Mouse (Mus musculus): ENCODE measurements around the gene Plekha6.

Plekha6 gene

DNA sequence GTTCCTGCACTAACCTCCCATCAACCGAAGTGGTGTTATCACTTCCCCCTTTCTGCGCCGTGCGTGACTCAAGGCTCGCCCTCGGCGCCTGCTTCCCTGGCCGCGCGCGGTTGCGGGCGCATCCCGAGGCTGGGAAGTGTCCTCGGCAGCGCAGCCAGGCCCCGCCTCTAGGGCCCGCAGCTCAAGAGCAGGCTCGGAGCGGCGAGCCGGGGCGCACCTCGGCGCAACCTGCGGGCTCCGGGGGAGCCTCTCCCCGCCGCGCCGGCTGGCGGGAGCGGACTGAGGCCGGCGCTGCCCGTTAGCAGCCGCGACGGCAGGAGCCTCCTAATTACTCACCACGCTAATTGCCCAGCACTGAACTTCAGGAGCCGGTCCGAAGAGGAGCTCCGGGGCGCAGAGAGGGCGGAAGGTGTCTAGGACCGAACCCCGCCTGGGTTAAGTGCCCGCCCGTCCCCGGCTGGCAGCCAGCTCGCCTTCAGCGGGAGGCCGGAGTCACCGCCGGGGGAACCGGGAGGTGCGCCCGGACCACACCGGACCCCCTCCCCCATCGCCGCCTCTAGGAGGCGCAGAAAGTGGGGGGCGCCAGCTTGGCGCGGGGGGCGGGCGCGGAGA lies at the start of gene Plekha6:
TSS of gene Plekha6 (plus strand) at position 391 of the 612 bp plus-strand sequence.
- DNase-seq (ENCODE audit: low spot score in 2 of 2), result no peak

DNA sequence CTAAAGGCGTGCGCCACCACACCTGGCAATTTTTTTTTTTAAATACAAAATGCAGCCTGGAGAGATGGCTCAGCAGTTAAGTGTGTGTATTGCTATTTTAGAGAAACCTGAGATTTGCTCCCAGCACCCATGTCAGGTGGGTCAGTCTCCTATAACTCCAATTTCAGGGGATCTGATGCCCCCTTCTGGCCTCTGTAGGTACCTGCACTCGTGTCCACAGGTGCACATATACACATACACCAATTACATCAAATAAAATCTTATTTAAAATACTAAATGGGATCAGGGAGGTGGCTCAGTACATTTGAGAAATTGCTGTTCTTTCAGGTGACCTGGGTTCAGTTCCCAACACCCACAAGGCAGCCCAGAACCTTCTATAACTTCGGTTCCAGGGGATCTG lies 47.9 kb upstream of the Plekha6 start:
- no peak for DNase-seq (ENCODE audit: low spot score in 2 of 2)

DNA sequence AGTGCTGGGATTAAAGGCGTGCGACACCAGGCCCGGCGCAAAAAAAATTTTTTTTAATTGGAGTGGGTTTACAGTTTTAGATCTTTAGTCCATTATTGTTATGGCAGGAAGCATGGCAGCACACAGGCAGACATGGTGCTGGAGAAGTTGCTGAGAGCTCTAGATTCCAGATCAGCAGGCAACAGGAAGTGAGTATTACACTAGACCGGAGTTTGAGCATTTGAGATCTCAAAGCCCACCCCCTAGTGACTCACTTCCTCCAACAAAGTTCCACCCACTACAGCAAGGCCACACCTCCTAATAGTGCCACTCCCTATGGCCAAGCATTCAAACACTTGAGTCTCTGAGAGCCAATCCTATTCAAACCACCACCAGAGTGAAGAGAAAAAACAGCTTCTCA lies 45.9 kb upstream of the Plekha6 start:
- DNase-seq (ENCODE audit: low spot score in 2 of 2), result no peak

DNA sequence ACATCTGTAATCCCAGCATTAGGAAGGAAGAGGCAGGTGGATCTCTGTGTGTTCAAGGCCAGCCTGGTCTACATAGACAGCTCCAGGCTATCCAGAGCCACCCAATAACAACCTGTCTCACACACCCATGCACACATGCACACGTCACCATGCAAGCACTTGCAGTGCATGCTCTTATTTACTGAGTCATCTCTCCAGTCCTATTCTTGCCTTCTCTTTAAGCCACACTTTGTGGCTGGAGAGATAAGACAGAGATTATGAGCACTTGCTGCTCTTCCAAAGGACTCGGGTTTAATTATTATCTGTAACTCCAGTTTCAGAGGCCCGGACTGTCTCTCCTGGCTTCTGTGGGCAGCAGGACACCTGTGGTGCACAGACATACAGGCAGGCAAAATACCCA lies 45.2 kb upstream of the Plekha6 start:
- DNase-seq (ENCODE audit: low spot score in 2 of 2), result no peak

GRCm38 (mm10) chr1:133119931-133120712 lies 43.9 kb upstream of the Plekha6 start:
- no peak for DNase-seq (ENCODE audit: low spot score in 2 of 2)

DNA sequence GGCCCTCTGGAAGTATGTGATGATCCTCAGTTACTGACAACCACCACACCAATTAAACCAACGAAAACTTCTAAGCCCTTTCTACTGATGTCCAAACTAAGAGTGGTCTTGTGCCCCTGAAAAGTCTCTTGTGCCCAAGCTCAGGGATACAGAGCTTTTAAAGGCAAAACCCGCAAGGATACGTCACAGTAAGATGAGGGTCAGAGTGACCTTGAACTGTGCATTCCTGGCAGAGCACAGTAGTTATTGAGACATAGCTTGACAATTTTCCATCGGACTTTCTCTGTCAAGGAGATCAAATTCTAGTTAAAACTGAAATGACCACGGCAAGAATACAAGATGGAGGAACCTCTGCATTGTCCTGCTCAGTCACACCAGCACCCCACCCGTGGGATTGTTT lies 42.8 kb upstream of the Plekha6 start:
- no peak for DNase-seq (ENCODE audit: low spot score in 2 of 2)

- DNase-seq (ENCODE audit: low spot score in 2 of 2), result no peak
Measured at GRCm38 (mm10) chr1:133124137-133124536, 39.9 kb upstream of the Plekha6 start.

DNA sequence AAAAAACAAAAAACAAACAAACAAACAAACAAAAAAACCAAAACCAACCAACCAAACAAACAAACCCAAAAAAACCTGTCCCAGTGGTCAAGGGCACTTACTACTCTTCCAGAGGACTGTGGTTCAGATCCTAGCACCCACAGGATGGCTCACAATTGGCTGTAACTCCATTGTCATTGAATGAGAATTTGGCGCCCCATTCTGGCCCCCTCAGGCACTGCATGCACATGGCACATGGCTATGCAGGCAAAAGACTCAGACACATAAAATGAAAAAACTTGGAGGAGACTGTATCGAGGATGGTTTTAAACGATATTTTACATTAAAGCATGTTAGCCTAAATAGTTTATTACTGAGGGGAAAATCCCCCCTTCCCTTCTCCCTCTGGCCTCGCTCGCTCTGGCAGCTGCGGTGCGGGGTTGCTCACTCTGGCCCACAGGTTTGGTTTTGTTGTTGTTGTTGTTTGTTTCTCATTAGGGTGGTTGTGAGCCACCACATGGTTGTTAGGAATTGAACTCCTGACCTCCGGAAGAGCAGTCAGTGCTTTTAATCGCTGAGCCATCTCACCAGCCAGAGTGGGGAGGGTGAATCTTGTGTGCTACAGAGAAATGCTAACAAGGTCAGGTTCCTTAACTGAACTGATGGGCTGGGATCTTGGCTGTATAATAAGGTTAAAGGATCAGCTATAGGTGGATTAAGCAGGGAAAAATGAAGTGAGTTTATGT lies 38.2 kb upstream of the Plekha6 start:
- no peak for DNase-seq (ENCODE audit: low spot score in 2 of 2)

DNA sequence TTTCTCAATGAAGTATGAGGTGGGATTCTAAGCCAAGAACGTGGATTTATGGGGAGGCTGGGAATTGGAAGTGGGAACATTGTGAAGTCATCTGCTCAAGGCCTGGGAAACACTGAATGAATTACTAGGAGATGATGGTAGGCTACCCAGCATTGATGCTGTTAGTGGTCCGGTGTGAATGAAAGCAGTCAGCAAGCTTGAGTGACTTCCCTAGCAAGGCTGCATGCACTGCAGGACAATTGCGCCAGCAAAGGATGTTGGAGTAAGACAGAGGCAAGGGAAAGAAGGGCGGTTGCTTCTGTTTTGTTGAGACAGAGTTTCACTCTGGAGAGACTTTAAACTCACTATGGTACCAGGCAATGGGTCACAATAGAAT lies 37.7 kb upstream of the Plekha6 start:
- DNase-seq (ENCODE audit: low spot score in 2 of 2), result no peak

GRCm38 (mm10) chr1:133127328-133127727 lies 36.7 kb upstream of the Plekha6 start:
- no peak for DNase-seq (ENCODE audit: low spot score in 2 of 2)

- DNase-seq (ENCODE audit: low spot score in 2 of 2), result peak in 1 of 2 experiments; percentile 41
Measured at GRCm38 (mm10) chr1:133129471-133130221, 34.4 kb upstream of the Plekha6 start.

- peak; percentile 99 for DNase-seq (ENCODE audit: low spot score in 2 of 2)
Measured at GRCm38 (mm10) chr1:133130638-133131560, 33.1 kb upstream of the Plekha6 start, which contains the start of gene Ppp1r15b. Ppp1r15b (plus strand) TSS chr1:133131143.

GRCm38 (mm10) chr1:133131561-133131905 lies 32.5 kb upstream of the Plekha6 start:
- no peak for DNase-seq (ENCODE audit: low spot score in 2 of 2)

DNA sequence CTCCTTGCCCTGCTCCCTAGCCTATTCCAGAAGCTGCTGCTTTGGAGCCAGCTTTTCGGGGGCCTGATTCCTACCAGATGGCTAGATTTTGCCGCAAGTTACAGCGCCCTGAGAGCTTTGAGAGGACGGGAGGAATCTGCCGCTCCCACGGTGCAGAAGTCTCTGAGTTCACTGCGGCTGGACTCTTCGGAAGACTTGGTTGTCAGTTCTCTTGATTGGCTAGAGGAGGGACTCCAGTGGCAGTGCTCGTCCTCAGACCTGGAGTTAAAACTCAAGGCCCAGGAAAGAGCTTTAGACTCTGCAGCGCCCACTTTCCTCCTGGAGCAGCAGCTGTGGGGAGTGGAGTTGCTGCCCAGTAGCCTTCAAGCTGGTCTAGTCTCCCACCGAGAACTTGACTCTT lies 32.1 kb upstream of the Plekha6 start:
- no peak for DNase-seq (ENCODE audit: low spot score in 2 of 2)

DNA sequence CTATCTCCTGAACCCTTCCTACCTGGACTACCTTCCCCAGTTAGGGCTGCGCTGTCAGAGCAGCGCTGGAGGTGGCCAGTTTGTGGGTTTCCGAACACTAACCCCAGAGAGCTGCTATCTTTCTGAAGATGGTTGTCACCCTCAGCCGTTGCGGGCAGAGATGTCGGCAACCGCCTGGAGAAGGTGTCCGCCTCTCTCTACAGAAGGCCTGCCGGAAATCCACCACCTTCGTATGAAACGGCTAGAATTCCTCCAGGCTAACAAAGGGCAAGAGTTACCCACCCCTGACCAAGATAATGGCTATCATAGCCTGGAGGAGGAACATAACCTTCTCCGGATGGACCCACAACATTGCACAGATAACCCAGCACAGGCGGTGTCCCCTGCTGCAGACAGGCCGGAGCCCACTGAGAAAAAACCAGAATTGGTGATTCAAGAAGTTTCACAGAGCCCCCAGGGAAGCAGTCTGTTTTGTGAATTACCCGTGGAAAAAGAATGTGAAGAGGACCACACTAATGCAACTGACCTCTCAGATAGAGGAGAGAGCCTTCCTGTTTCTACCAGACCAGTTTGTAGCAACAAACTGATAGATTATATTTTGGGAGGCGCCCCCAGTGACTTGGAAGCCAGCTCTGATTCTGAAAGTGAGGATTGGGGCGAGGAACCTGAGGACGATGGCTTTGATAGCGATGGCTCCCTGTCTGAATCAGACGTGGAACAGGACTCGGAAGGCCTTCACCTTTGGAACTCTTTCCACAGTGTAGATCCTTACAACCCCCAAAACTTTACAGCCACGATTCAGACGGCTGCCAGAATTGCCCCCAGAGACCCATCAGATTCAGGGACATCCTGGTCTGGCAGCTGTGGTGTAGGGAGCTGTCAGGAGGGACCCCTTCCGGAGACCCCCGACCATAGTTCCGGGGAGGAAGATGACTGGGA lies 31.4 kb upstream of the Plekha6 start:
- no peak for DNase-seq (ENCODE audit: low spot score in 2 of 2)

GRCm38 (mm10) chr1:133133425-133133824 lies 30.6 kb upstream of the Plekha6 start:
- no peak for DNase-seq (ENCODE audit: low spot score in 2 of 2)

GRCm38 (mm10) chr1:133134071-133134470 lies 29.9 kb upstream of the Plekha6 start:
- no peak for DNase-seq (ENCODE audit: low spot score in 2 of 2)

DNA sequence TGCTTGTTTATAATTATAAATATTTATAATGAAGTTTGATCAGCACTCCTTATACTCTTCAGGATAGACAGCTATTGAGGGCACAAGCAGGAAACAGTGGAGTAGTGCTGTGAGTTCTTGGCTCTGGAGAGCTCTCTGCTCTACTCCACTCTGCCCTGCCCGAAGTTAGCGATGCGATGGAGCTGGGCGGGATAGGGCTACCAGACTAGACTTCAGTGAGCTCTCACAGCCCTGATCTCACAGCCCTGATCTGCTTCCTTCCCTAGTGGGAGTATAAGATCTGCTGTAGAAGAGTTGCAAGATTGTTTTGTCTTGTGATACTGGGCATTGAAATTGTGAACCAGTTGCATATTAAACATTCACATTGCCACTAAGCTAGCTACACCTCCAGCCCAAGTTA lies 29.1 kb upstream of the Plekha6 start:
- DNase-seq (ENCODE audit: low spot score in 2 of 2), result no peak

DNA sequence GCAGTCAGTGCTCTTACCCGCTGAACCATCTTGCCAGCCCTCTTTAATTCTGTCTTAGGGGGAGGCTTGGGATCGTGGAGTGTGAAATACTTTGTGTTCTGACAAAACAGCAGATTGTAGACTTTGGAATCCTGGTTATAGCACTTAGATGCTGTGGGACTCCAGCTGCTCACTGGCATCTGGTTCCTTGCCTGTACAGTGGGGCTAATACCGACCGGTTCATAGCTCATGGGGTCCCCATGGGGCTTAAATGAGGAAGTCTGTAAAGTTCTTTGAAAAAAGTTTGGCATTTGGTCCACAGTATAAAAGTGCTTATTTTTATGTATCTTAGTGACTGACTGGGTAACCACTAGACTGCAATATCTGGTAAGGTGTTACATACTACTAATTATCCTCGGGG lies 28.2 kb upstream of the Plekha6 start:
- no peak for DNase-seq (ENCODE audit: low spot score in 2 of 2)

GRCm38 (mm10) chr1:133138401-133138800 lies 25.6 kb upstream of the Plekha6 start:
- DNase-seq (ENCODE audit: low spot score in 2 of 2), result no peak
